Mouse (Mus musculus): Measurements from ENCODE around the gene Psmd2. TPM values are rescaled to one million over a fixed set of nuclear protein-coding genes. Genes with fewer than 3 reads are reported as not detected.

Gene Psmd2
- polyA plus RNA-seq, 1 experiment from 2014 or later: 501 TPM

DNA sequence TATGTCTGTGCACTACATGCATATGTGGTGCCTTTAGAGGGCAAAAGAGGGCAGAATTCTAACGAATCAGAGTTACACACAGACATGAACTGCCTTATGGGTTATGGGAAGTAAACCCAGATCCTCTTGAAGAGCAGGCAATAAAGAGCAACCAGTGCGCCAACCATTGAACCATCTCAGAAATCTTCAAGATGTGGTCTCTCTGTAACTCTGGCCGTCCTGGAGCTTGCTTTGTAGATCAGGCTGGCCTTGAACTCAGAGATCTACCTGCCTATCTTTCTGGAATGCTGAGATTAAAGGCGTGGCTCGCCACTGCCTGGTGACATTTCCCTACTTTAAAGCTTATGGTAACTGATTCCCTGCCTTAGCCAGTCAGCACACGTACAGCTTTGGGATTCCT lies 20.4 kb downstream of the Psmd2 start:
- 26% methylated on average over 6 of the region's 6 CpGs for WGBS
- no peak for ATAC-seq (replicated peaks; ENCODE audit: insufficient number of reproducible peaks, low FRiP score, low TSS enrichment, low read depth)
- Histone ChIP-seq H3K4me2 (ENCODE audit: low read depth, low read length) (peak overlapping the region; percentile 51), H3K9me3 (replicated peaks; ENCODE audit: control insufficient read depth, low read length) (no peaks in the 10 kb centered on the region), H3K4me3 (ENCODE audit: low read depth, low read length) (peak overlapping the region; percentile 80), H3K9ac (replicated peaks; ENCODE audit: low read length) (no peak overlapping the region; the same call in 1 of the 2 replicates), H3K4me1 (ENCODE audit: control insufficient read depth, insufficient read depth, low read length) (peaks cover 7% of the 10 kb centered on the region), H3K27me3 (ENCODE audit: control insufficient read depth, insufficient read depth, low read length) (no peaks in the 10 kb centered on the region), H3K36me3 (replicated peaks; ENCODE audit: control insufficient read depth, insufficient read depth, low read depth, low read length) (peaks cover 9% of the 10 kb centered on the region), H3K27ac (replicated peaks; ENCODE audit: low read depth, low read length) (no peak overlapping the region)
- no peak for DNase-seq (ENCODE audit: low spot score)

DNA sequence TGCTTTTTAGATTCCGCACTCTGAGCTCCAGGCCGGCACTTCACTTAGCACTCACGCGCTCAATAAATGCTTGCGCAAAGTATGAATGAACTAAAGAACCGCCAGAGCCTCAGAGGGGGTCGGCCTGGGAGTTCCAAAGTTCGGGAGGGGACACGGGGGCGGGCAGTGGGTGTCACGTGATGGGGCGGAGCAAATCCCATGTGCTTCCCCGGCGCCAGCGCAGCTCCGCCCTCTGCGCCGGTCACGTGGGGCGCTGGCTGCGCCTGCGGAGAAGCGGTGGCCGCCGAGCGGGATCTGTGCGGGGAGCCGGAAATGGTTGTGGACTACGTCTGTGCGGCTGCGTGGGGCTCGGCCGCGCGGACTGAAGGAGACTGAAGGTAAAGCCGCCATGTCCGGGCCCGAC lies 21.0 kb downstream of the Psmd2 start:
- H3K27me3 ChIP-seq (ENCODE audit: control insufficient read depth, insufficient read depth, low read length): no peaks in the 10 kb centered on the region

DNA sequence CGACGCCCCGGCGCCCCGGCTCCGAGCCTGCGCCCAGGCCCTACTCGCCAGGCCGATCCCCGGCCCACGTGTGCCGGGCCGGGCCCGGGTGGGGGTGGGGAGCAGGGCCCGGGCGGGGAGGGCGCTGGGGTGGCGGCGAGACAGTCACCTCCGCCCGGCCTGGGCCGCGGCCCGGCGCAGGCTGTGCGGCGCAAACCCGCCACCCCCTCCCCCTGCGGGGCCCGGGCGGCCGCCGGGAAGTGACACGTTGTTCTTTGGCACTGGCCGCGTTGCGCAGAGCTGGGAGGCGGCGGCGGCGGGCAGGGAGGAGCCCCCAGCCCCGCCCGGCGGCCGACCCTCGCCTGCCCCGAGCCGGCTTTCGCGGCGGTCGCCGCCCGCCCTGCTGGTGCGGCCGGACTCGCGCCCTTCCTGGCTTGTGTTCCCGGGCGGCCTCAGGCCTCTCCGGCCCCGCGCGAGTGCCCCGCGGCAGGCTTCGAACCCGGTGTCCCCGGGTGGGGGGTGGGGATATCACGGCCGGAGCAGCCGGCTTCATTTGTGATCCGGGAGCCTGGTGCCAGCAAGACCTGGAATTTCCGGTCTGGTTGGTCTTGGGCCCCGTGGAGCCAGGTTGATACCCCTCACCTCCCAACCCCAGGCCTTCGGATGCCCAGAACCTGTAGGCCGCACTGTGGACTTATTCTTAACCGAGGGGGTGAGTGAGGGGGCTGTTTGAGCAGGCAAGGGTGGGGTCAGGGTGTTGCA lies 21.7 kb downstream of the Psmd2 start:
- peak overlapping the region; percentile 93 for H3K27ac ChIP-seq (replicated peaks; ENCODE audit: low read depth, low read length)
- H3K4me3 ChIP-seq (ENCODE audit: low read depth, low read length): peak overlapping the region; percentile 80
- H3K4me2 ChIP-seq (ENCODE audit: low read depth, low read length): peak overlapping the region; percentile 91
- DNase-seq (ENCODE audit: low spot score) (peak; percentile 37), ATAC-seq (replicated peaks; ENCODE audit: insufficient number of reproducible peaks, low FRiP score, low TSS enrichment, low read depth) (peak; percentile 7)
- peak overlapping the region; percentile 97 for H3K9ac ChIP-seq (replicated peaks; ENCODE audit: low read length)
- H3K36me3 ChIP-seq (replicated peaks; ENCODE audit: control insufficient read depth, insufficient read depth, low read depth, low read length): peaks cover 9% of the 10 kb centered on the region
- H3K27me3 ChIP-seq (ENCODE audit: control insufficient read depth, insufficient read depth, low read length): no peaks in the 10 kb centered on the region
- peaks cover 7% of the 10 kb centered on the region for H3K4me1 ChIP-seq (ENCODE audit: control insufficient read depth, insufficient read depth, low read length)
- no peaks in the 10 kb centered on the region for H3K9me3 ChIP-seq (replicated peaks; ENCODE audit: control insufficient read depth, low read length)
- under 1% methylated on average over 62 of the region's 78 CpGs for WGBS

More for the DNA sequence above, 21.0 kb downstream of the Psmd2 start:
- Histone ChIP-seq H3K36me3 (replicated peaks; ENCODE audit: control insufficient read depth, insufficient read depth, low read depth, low read length) (peaks cover 9% of the 10 kb centered on the region), H3K4me1 (ENCODE audit: control insufficient read depth, insufficient read depth, low read length) (peaks cover 7% of the 10 kb centered on the region), H3K4me3 (ENCODE audit: low read depth, low read length) (peak overlapping the region; percentile 80), H3K9me3 (replicated peaks; ENCODE audit: control insufficient read depth, low read length) (no peaks in the 10 kb centered on the region), H3K27ac (replicated peaks; ENCODE audit: low read depth, low read length) (peak overlapping the region; percentile 93), H3K9ac (replicated peaks; ENCODE audit: low read length) (peak overlapping the region; percentile 97), H3K4me2 (ENCODE audit: low read depth, low read length) (peak overlapping the region; percentile 51)
- under 1% methylated on average over 38 of the region's 38 CpGs for WGBS
- DNase-seq (ENCODE audit: low spot score): peak; percentile 98
- peak; percentile 95 for ATAC-seq (replicated peaks; ENCODE audit: insufficient number of reproducible peaks, low FRiP score, low TSS enrichment, low read depth)

DNA sequence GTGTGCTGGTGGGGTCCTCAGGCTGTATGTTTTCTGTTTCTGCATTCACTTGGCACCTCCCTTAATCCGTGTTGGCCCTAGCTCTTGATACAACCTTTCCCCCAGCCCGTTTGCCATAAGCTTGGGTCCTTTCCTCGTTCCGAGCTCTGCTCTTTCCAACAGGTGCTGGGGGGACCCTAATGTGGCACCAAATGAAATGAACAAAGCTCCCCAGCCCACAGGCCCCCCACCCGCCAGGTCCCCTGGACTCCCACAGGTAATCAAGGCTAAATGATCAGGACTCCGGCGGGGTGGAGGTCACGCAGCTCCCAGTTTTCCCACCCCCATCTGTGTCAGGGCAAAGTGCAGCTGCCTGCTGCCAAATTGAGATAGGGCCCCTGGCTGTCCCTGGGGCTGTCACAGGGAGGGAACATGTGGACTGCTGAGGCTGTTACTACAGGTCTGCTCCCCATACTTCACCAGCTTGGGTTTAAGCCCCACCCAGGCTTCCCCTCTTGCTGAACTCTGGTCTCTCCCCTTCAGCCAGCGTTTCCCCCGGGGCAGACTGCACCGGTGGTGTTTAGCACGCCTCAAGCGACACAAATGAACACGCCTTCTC lies 22.4 kb downstream of the Psmd2 start:
- WGBS: 8% methylated on average over 14 of the region's 14 CpGs
- Histone ChIP-seq H3K4me2 (ENCODE audit: low read depth, low read length) (peak overlapping the region; percentile 91), H3K4me1 (ENCODE audit: control insufficient read depth, insufficient read depth, low read length) (peaks cover 7% of the 10 kb centered on the region), H3K36me3 (replicated peaks; ENCODE audit: control insufficient read depth, insufficient read depth, low read depth, low read length) (peaks cover 12% of the 10 kb centered on the region), H3K9me3 (replicated peaks; ENCODE audit: control insufficient read depth, low read length) (no peaks in the 10 kb centered on the region), H3K27me3 (ENCODE audit: control insufficient read depth, insufficient read depth, low read length) (no peaks in the 10 kb centered on the region), H3K27ac (replicated peaks; ENCODE audit: low read depth, low read length) (peak overlapping the region; percentile 93), H3K9ac (replicated peaks; ENCODE audit: low read length) (peak overlapping the region; percentile 97), H3K4me3 (ENCODE audit: low read depth, low read length) (peak overlapping the region; percentile 80)
- ATAC-seq (replicated peaks; ENCODE audit: insufficient number of reproducible peaks, low FRiP score, low TSS enrichment, low read depth): no peak
- no peak for DNase-seq (ENCODE audit: low spot score)

DNA sequence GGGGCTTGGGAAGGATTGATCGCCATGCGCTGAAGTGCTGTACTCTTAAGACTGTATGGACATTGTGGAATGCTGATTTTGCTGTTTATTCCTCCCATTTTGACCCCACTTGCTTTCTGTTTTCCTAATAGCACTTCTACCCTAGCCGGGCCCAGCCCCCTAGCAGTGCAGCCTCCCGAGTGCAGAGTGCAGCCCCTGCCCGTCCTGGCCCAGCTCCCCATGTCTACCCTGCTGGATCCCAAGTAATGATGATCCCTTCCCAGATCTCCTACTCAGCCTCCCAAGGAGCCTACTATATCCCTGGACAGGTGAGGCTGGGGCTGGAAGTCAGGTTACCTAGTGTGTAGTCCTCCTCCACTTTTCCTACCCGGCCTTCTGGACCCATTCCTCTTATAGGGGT lies 23.8 kb downstream of the Psmd2 start:
- H3K9me3 ChIP-seq (replicated peaks; ENCODE audit: control insufficient read depth, low read length): no peaks in the 10 kb centered on the region
- peaks cover 21% of the 10 kb centered on the region for H3K36me3 ChIP-seq (replicated peaks; ENCODE audit: control insufficient read depth, insufficient read depth, low read depth, low read length)
- no peak overlapping the region for H3K4me2 ChIP-seq (ENCODE audit: low read depth, low read length)
- no peak overlapping the region for H3K4me3 ChIP-seq (ENCODE audit: low read depth, low read length)
- H3K27ac ChIP-seq (replicated peaks; ENCODE audit: low read depth, low read length): no peak overlapping the region
- H3K27me3 ChIP-seq (ENCODE audit: control insufficient read depth, insufficient read depth, low read length): no peaks in the 10 kb centered on the region
- 91% methylated on average over 6 of the region's 6 CpGs for WGBS
- ATAC-seq (replicated peaks; ENCODE audit: insufficient number of reproducible peaks, low FRiP score, low TSS enrichment, low read depth) (no peak), DNase-seq (ENCODE audit: low spot score) (no peak)
- H3K4me1 ChIP-seq (ENCODE audit: control insufficient read depth, insufficient read depth, low read length): peaks cover 7% of the 10 kb centered on the region
- H3K9ac ChIP-seq (replicated peaks; ENCODE audit: low read length): no peak overlapping the region

DNA sequence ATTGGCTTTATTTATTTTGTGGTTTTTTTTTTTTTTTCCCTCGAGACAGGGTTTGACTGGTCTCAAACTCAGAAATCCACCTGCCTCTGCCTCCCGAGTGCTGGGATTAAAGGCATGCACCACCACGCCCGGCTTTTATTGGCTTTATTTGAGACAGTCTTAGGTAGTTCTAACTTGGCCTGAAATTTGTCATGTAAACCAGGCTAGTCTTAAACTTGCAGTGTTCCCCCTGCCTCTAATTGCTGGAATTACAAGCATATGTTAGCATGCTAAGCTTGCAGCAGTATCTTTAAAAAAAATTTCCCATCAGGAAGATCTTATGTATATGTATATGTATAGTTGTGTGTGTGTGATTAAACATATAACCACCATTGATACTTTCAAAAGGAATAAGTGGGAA lies 25.2 kb downstream of the Psmd2 start:
- Histone ChIP-seq H3K36me3 (replicated peaks; ENCODE audit: control insufficient read depth, insufficient read depth, low read depth, low read length) (peaks cover 26% of the 10 kb centered on the region), H3K27ac (replicated peaks; ENCODE audit: low read depth, low read length) (no peak overlapping the region), H3K27me3 (ENCODE audit: control insufficient read depth, insufficient read depth, low read length) (no peaks in the 10 kb centered on the region), H3K4me1 (ENCODE audit: control insufficient read depth, insufficient read depth, low read length) (peaks cover 7% of the 10 kb centered on the region), H3K4me2 (ENCODE audit: low read depth, low read length) (no peak overlapping the region), H3K9me3 (replicated peaks; ENCODE audit: control insufficient read depth, low read length) (no peaks in the 10 kb centered on the region), H3K4me3 (ENCODE audit: low read depth, low read length) (no peak overlapping the region), H3K9ac (replicated peaks; ENCODE audit: low read length) (no peak overlapping the region)
- ATAC-seq (replicated peaks; ENCODE audit: insufficient number of reproducible peaks, low FRiP score, low TSS enrichment, low read depth) (no peak), DNase-seq (ENCODE audit: low spot score) (peak; percentile 22)
- WGBS: 86% methylated on average over 4 of the region's 4 CpGs

DNA sequence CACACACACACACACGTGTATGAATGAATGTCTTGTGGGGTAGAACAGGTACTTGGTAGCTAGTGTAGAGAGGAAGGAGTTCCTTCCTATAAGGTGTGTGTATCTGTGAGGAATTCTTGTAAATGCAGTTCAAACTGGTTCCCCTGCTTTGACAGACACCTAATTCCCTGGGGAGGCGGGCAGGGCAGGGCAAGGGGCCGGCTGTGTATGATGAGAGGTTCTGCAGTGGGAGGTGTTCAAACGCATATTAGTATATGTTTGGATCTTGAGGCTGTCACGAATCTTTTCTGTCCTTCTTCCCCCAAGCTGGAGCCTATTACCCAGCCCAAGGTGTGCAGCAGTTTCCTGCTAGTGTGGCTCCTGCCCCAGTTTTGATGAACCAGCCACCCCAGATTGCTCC lies 25.9 kb downstream of the Psmd2 start:
- no peak overlapping the region for H3K27ac ChIP-seq (replicated peaks; ENCODE audit: low read depth, low read length)
- H3K4me2 ChIP-seq (ENCODE audit: low read depth, low read length): no peak overlapping the region
- ATAC-seq (replicated peaks; ENCODE audit: insufficient number of reproducible peaks, low FRiP score, low TSS enrichment, low read depth): no peak
- H3K4me3 ChIP-seq (ENCODE audit: low read depth, low read length): no peak overlapping the region
- no peaks in the 10 kb centered on the region for H3K9me3 ChIP-seq (replicated peaks; ENCODE audit: control insufficient read depth, low read length)
- no peaks in the 10 kb centered on the region for H3K27me3 ChIP-seq (ENCODE audit: control insufficient read depth, insufficient read depth, low read length)
- peaks cover 33% of the 10 kb centered on the region for H3K36me3 ChIP-seq (replicated peaks; ENCODE audit: control insufficient read depth, insufficient read depth, low read depth, low read length)
- no peak for DNase-seq (ENCODE audit: low spot score)
- H3K9ac ChIP-seq (replicated peaks; ENCODE audit: low read length): no peak overlapping the region
- 86% methylated on average over 5 of the region's 5 CpGs for WGBS
- H3K4me1 ChIP-seq (ENCODE audit: control insufficient read depth, insufficient read depth, low read length): peaks cover 7% of the 10 kb centered on the region

DNA sequence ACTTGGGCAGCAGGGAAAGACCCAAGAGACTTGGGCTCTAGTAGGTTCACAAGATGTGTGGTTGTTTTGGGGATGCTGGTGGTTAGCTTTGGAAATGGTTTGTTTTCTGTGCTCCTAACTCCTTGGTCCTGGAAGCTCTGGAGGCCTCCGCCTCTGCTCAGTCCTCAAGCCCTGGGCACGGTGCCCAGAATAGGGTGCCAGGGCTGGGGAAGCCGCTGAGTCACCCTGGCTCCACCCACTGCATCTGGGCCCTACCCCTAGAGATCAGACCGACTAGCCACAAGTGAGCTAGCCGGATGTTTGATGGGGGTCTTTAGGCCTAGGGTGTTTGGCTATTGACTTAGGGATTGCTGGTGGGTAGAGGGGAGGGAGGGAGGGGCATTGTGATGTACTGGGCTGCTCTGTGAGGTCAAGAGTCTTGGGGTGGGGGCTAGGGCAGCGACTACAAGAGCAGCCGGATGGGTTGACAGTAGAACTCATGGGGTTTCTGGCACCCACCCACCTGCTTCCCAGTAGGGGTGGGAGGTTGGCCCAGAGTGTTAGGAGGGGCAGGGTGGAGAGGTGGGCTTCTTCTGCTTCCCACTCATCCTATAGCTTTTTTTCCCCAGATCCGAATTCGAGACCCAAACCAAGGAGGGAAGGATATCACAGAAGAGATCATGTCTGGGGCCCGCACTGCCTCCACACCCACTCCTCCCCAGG lies 26.7 kb downstream of the Psmd2 start:
- DNase-seq (ENCODE audit: low spot score): no peak
- peaks cover 7% of the 10 kb centered on the region for H3K4me1 ChIP-seq (ENCODE audit: control insufficient read depth, insufficient read depth, low read length)
- no peak overlapping the region for H3K4me2 ChIP-seq (ENCODE audit: low read depth, low read length)
- 91% methylated on average over 10 of the region's 10 CpGs for WGBS
- H3K4me3 ChIP-seq (ENCODE audit: low read depth, low read length): no peak overlapping the region
- H3K36me3 ChIP-seq (replicated peaks; ENCODE audit: control insufficient read depth, insufficient read depth, low read depth, low read length): peaks cover 38% of the 10 kb centered on the region
- ATAC-seq (replicated peaks; ENCODE audit: insufficient number of reproducible peaks, low FRiP score, low TSS enrichment, low read depth): no peak
- H3K9ac ChIP-seq (replicated peaks; ENCODE audit: low read length): no peak overlapping the region
- no peaks in the 10 kb centered on the region for H3K9me3 ChIP-seq (replicated peaks; ENCODE audit: control insufficient read depth, low read length)
- H3K27ac ChIP-seq (replicated peaks; ENCODE audit: low read depth, low read length): no peak overlapping the region
- no peaks in the 10 kb centered on the region for H3K27me3 ChIP-seq (ENCODE audit: control insufficient read depth, insufficient read depth, low read length)
